Mouse (Mus musculus): ENCODE data around the gene Ddx5.
"Not testable (repeated sequence)": the region's sequence is repeated elsewhere in the genome, so short reads cannot be mapped to it uniquely, and the experiment has no call there.

Ddx5 gene

GRCm38 (mm10) chr11:106788775-106789459 lies at the start of gene Ddx5, which contains the start of gene Cep95:
Ddx5 (minus strand) TSS chr11:106789185.
Cep95 (plus strand) TSS chr11:106789252.
- peak; percentile 98 for DNase-seq

- DNase-seq = no peak
Observed at GRCm38 (mm10) chr11:106828079-106828478, 39.1 kb upstream of the Ddx5 start.

- no peak for DNase-seq
Observed at GRCm38 (mm10) chr11:106824403-106824802, 35.4 kb upstream of the Ddx5 start.

- no peak for DNase-seq
Observed at GRCm38 (mm10) chr11:106823741-106824140, 34.8 kb upstream of the Ddx5 start.

- peak; percentile 88 to 93 for DNase-seq
Observed at GRCm38 (mm10) chr11:106822911-106823310, 33.9 kb upstream of the Ddx5 start.

- DNase-seq = peak in 1 of 2 experiments; percentile 49
Observed at GRCm38 (mm10) chr11:106822491-106822890, 33.5 kb upstream of the Ddx5 start.

- peak; percentile 32 to 51 for DNase-seq
Observed at GRCm38 (mm10) chr11:106821397-106821796, 32.4 kb upstream of the Ddx5 start.

GRCm38 (mm10) chr11:106820972-106821371 lies 32.0 kb upstream of the Ddx5 start:
- DNase-seq = peak; percentile 65 to 72

- DNase-seq = peak; percentile 58 to 65
Observed at GRCm38 (mm10) chr11:106820252-106820651, 31.3 kb upstream of the Ddx5 start.

- peak; percentile 50 to 68 for DNase-seq
Observed at GRCm38 (mm10) chr11:106819595-106819994, 30.6 kb upstream of the Ddx5 start.

GRCm38 (mm10) chr11:106818341-106818740 lies 29.4 kb upstream of the Ddx5 start:
- peak; percentile 50 to 53 for DNase-seq

GRCm38 (mm10) chr11:106817808-106818207 lies 28.8 kb upstream of the Ddx5 start:
- DNase-seq = peak; percentile 91 to 93

- DNase-seq = peak in 1 of 2 experiments; percentile 30
Observed at GRCm38 (mm10) chr11:106817156-106817555, 28.2 kb upstream of the Ddx5 start.

GRCm38 (mm10) chr11:106816316-106816715 lies 27.3 kb upstream of the Ddx5 start:
- peak; percentile 31 to 33 for DNase-seq

GRCm38 (mm10) chr11:106815761-106816160 lies 26.8 kb upstream of the Ddx5 start:
- no peak for DNase-seq

- DNase-seq = no peak
Observed at GRCm38 (mm10) chr11:106815331-106815730, 26.3 kb upstream of the Ddx5 start.

GRCm38 (mm10) chr11:106814601-106815320 lies 25.8 kb upstream of the Ddx5 start:
- peak; percentile 88 to 93 for DNase-seq

- DNase-seq = no peak
Observed at GRCm38 (mm10) chr11:106812410-106813136, 23.6 kb upstream of the Ddx5 start.

- not testable (repeated sequence) for DNase-seq
Observed at GRCm38 (mm10) chr11:106807442-106807841, 18.5 kb upstream of the Ddx5 start.

- peak; percentile 38 to 40 for DNase-seq
Observed at GRCm38 (mm10) chr11:106802069-106802627, 13.2 kb upstream of the Ddx5 start.

- DNase-seq = no peak
Observed at GRCm38 (mm10) chr11:106795679-106796078, 6.7 kb upstream of the Ddx5 start.

GRCm38 (mm10) chr11:106793846-106794245 lies 4.9 kb upstream of the Ddx5 start:
- DNase-seq = no peak

- peak; percentile 46 to 47 for DNase-seq
Observed at GRCm38 (mm10) chr11:106789649-106790048, 664 bp upstream of the Ddx5 start.

Measured in cerebellum, postnatal 14 days (tissue).